Mouse (Mus musculus) limb, embryonic 15.5 days (tissue): ENCODE data around the gene Draxin. TPM values are rescaled to one million over a fixed set of nuclear protein-coding genes. Genes with fewer than 3 reads are reported as not detected.

Source experiments
- ATAC-seq: fragments of 200-750 bp; cut with Nextera tagmentation; 2 replicates; pipeline ENCODE4 v1.8.0; 2017; ENCODE audit warnings: low read depth, moderate TSS enrichment; ENCODE audit not compliant: insufficient number of reproducible peaks, low FRiP score, low TSS enrichment
- H3K27ac ChIP-seq: fragments of 300-500 bp; sonication (generic); 2 replicates; pipeline ENCODE4 v1.5.1; 2015; ENCODE audit warnings: moderate library complexity, mild to moderate bottlenecking, inconsistent platforms
- H3K27me3 ChIP-seq: fragments of 300-500 bp; sonication (generic); 2 replicates; pipeline ENCODE4 v1.6.1; 2015; ENCODE audit warnings: inconsistent platforms
- H3K36me3 ChIP-seq: fragments of 300-500 bp; sonication (generic); 2 replicates; pipeline ENCODE4 v1.6.1; 2015; ENCODE audit warnings: inconsistent platforms
- H3K4me1 ChIP-seq: fragments of 300-500 bp; sonication (generic); 2 replicates; pipeline ENCODE4 v1.6.1; 2015; ENCODE audit warnings: inconsistent platforms
- H3K4me2 ChIP-seq: fragments of 300-500 bp; sonication (generic); 2 replicates; pipeline ENCODE4 v1.6.1; 2015; ENCODE audit warnings: mild to moderate bottlenecking, inconsistent platforms
- H3K4me3 ChIP-seq: fragments of 300-500 bp; sonication (generic); 2 replicates; pipeline ENCODE4 v1.5.1; 2015; ENCODE audit warnings: mild to moderate bottlenecking, inconsistent platforms
- H3K9ac ChIP-seq: fragments of 300-500 bp; sonication (generic); 2 replicates; pipeline ENCODE4 v1.6.1; 2015; ENCODE audit warnings: inconsistent platforms
- H3K9me3 ChIP-seq: fragments of 300-500 bp; sonication (generic); 2 replicates; pipeline ENCODE4 v1.6.1; 2016; ENCODE audit warnings: inconsistent platforms
- WGBS: fragments of 180-500 bp; shearing (Covaris S2); methylation state at CpG from one replicate; pipeline ENCODE4 v1.1.7; 2015; 5-methylcytosine and 5-hydroxymethylcytosine counted together
- polyA plus RNA-seq: library from polyadenylated mRNA; unstranded; fragments of >200 nt; fragmentation: Nextera tagmentation; extraction: Ambion mirVana; gene quantifications from 2 replicates; pipeline ENCODE4 v1.2.1, GENCODE M21; 2015

The Draxin gene
- polyA plus RNA-seq, 1 experiment from 2014 or later, result 0.29 TPM

DNA sequence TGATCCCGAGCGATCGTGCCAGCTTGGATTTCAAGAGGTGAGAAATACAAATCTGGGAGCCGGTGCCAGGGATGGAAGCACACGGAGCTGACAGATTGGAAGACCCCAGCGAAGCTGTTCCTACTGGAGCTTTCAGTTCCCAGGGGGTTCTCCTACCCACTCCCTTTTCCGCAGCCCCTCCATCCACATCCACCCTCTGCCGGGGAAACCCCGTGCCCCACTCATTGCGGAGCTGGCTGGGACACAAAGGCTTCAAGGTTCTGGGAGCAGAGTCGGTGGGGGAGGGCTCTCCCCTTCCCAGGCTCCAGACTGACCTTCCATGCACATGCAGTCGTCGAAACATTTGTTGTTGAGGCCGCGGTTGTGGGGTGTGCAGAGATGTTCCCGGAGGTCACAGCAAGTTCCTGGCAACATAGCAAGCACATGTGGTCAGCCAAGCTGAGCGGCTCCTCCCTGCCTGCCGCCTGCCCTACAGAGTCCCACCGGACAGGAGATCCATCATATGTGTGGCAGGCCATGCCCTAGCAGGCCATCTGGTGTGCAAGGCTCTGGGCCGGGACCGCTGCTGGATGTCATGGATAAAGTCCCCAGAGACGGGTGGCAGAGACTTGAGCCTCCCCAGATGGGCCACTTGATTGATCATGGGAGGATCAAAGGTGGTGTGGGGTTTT lies 22.7 kb downstream of the Draxin start:
- H3K4me3 ChIP-seq, result no peak overlapping the region
- no peaks in the 10 kb centered on the region for H3K9me3 ChIP-seq
- H3K27me3 ChIP-seq, result no peaks in the 10 kb centered on the region
- ATAC-seq, result no peak
- no peak overlapping the region for H3K27ac ChIP-seq
- 32% methylated on average over 22 of the region's 22 CpGs for WGBS
- H3K36me3 ChIP-seq, result no peaks in the 10 kb centered on the region
- peaks cover 10% of the 10 kb centered on the region for H3K4me1 ChIP-seq
- H3K9ac ChIP-seq, result 0 out of 2 replicates have a peak overlapping the region, but pooled peaks have one; percentile 17
- H3K4me2 ChIP-seq, result 0 out of 2 replicates have a peak overlapping the region, but pooled peaks have one; percentile 20

GRCm38 (mm10) chr4:148104146-148104545 lies 26.4 kb downstream of the Draxin start:
- Histone ChIP-seq H3K27me3 (no peaks in the 10 kb centered on the region), H3K4me1 (peaks cover 18% of the 10 kb centered on the region), H3K4me3 (no peak overlapping the region), H3K9me3 (no peaks in the 10 kb centered on the region), H3K4me2 (no peak overlapping the region), H3K9ac (no peak overlapping the region), H3K36me3 (no peaks in the 10 kb centered on the region), H3K27ac (no peak overlapping the region)
- ATAC-seq, result no peak
- WGBS, result 80% methylated on average over 3 of the region's 3 CpGs

- ATAC-seq, result peak; percentile 62; the same call in 1 of the 2 replicates
- no peaks in the 10 kb centered on the region for H3K27me3 ChIP-seq
- H3K36me3 ChIP-seq, result no peaks in the 10 kb centered on the region
- peaks cover 8% of the 10 kb centered on the region for H3K4me1 ChIP-seq
- H3K4me2 ChIP-seq, result peak overlapping the region; percentile 52
- H3K27ac ChIP-seq, result no peak overlapping the region
- no peak overlapping the region for H3K9ac ChIP-seq
- H3K9me3 ChIP-seq, result no peaks in the 10 kb centered on the region
- 25% methylated on average over 29 of the region's 29 CpGs for WGBS
- H3K4me3 ChIP-seq, result peak overlapping the region; percentile 24
Measured at GRCm38 (mm10) chr4:148101801-148102527, 28.5 kb downstream of the Draxin start.

GRCm38 (mm10) chr4:148098666-148099065 lies 31.8 kb downstream of the Draxin start:
- ATAC-seq, result no peak
- WGBS, result 73% methylated on average over 3 of the region's 3 CpGs
- no peak overlapping the region for H3K9ac ChIP-seq
- no peak overlapping the region for H3K27ac ChIP-seq
- no peaks in the 10 kb centered on the region for H3K27me3 ChIP-seq
- no peaks in the 10 kb centered on the region for H3K9me3 ChIP-seq
- H3K36me3 ChIP-seq, result no peaks in the 10 kb centered on the region
- peaks cover 8% of the 10 kb centered on the region for H3K4me1 ChIP-seq
- H3K4me3 ChIP-seq, result no peak overlapping the region
- no peak overlapping the region for H3K4me2 ChIP-seq

- Histone ChIP-seq H3K27me3 (no peaks in the 10 kb centered on the region), H3K9ac (no peak overlapping the region), H3K9me3 (no peaks in the 10 kb centered on the region), H3K4me1 (peaks cover 8% of the 10 kb centered on the region), H3K36me3 (no peaks in the 10 kb centered on the region), H3K4me2 (no peak overlapping the region), H3K27ac (no peak overlapping the region), H3K4me3 (no peak overlapping the region)
- no peak for ATAC-seq
- WGBS, result 82% methylated on average over 2 of the region's 2 CpGs
Measured at GRCm38 (mm10) chr4:148097936-148098335, 32.6 kb downstream of the Draxin start.

DNA sequence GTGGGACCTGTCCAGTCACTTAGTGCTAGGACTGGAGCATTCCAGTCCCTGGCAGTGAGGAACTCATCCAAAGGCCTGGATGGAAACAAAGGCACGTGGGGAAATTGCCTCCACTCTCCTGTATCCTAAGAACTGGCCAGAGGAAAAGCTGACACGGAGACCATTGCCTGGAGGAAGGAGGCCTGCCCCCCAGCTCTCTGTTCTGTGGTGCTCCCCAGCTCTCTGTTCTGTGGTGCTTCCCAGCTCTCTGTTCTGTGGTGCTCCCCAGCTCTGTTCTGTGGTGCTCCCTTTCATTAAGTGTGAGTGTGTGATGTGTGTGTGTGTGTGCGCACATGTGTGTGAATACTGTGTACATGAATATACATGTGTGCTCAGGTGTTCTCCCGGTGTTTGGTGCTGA lies 35.4 kb downstream of the Draxin start:
- no peak for ATAC-seq
- no peaks in the 10 kb centered on the region for H3K4me1 ChIP-seq
- no peak overlapping the region for H3K4me2 ChIP-seq
- H3K4me3 ChIP-seq, result no peak overlapping the region
- no peaks in the 10 kb centered on the region for H3K9me3 ChIP-seq
- no peak overlapping the region for H3K9ac ChIP-seq
- H3K27me3 ChIP-seq, result no peaks in the 10 kb centered on the region
- WGBS, result 70% methylated on average over 4 of the region's 4 CpGs
- H3K27ac ChIP-seq, result no peak overlapping the region
- no peaks in the 10 kb centered on the region for H3K36me3 ChIP-seq

DNA sequence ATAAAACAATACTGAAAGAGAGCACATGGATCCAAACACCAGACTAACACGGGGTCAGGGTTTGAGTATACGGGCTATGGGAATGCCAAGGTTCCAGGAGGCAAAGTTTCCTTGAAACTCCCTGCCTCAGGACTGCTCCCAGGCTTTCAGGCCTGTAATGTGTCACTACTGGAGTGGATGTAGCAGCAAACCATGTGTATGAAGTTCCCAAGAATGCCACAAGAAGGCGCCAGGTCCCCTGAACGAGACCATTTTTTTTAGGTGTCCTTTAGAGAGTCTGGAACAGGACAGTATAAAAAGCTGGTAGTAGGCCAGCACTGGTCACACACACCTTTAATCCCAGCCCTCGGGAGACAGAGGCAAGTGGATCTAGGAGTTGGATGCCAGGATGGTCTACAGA lies 36.3 kb downstream of the Draxin start:
- Histone ChIP-seq H3K9ac (no peak overlapping the region), H3K4me1 (no peaks in the 10 kb centered on the region), H3K4me2 (no peak overlapping the region), H3K27me3 (no peaks in the 10 kb centered on the region), H3K9me3 (no peaks in the 10 kb centered on the region), H3K4me3 (no peak overlapping the region), H3K27ac (no peak overlapping the region), H3K36me3 (no peaks in the 10 kb centered on the region)
- no peak for ATAC-seq
- WGBS, result 82% methylated on average over 5 of the region's 5 CpGs

DNA sequence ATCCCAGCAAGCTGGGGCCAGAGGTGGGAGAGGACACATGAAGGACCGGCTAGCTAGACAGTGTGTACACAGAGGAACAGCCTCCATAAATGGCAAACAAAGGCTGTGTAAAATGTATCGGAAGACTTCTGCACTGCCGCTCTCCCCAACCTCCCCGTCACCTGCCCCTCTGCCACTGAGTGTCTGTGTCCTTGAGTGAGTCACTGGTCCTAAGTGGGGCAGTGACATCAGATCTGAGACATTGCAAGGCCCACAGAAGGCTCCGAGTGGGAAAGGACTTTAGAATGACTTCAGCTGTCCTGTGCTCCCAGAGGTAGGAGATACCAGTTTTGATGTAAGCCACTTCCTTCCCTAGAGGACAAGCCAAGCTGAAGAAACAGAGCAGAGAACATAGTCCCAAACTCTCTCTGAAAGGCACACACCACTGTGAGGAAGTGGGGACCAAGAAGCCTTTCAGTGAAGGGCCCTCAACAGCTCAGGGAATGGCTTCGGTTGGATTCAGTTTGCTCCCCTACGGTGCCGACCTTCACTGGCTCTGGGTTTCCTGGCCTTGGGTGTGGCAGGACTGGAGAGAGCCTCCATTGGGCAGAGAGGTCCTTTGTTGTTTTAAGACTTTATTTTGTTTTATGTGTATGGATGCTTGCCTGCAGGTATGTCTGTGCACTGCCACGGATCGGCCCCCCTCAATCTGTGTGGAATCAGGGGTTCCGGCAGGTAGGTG lies 37.8 kb downstream of the Draxin start:
- no peaks in the 10 kb centered on the region for H3K9me3 ChIP-seq
- H3K36me3 ChIP-seq, result no peaks in the 10 kb centered on the region
- no peaks in the 10 kb centered on the region for H3K27me3 ChIP-seq
- H3K9ac ChIP-seq, result no peak overlapping the region
- WGBS, result 88% methylated on average over 11 of the region's 11 CpGs
- no peak for ATAC-seq
- no peak overlapping the region for H3K27ac ChIP-seq
- no peak overlapping the region for H3K4me2 ChIP-seq
- no peak overlapping the region for H3K4me3 ChIP-seq
- H3K4me1 ChIP-seq, result peaks cover 5% of the 10 kb centered on the region

DNA sequence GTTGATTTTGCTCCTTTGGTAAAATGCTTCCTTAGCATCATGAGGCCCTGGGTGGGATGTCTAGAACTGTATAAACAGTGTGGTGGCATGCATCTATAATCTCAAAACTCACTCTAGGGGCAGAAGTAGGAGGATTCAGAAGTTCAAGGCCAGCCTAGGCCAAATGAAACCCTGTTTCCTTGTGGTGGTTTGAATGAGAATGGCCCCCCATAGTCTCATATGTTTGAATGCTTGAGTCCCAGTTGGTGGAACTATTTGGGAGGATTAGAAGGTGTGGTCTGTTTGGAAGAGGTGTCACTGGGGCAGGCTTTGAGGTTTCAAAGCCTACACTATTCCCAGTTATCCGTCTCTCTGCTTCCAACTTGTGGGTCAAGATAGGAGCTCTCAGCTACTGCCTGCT lies 39.3 kb downstream of the Draxin start:
- no peak overlapping the region for H3K9ac ChIP-seq
- WGBS, result 82% methylated on average over 1 of the region's 1 CpGs
- H3K36me3 ChIP-seq, result no peaks in the 10 kb centered on the region
- H3K4me2 ChIP-seq, result no peak overlapping the region
- H3K27ac ChIP-seq, result no peak overlapping the region
- no peaks in the 10 kb centered on the region for H3K9me3 ChIP-seq
- peaks cover 20% of the 10 kb centered on the region for H3K4me1 ChIP-seq
- H3K27me3 ChIP-seq, result no peaks in the 10 kb centered on the region
- no peak for ATAC-seq
- H3K4me3 ChIP-seq, result no peak overlapping the region

DNA sequence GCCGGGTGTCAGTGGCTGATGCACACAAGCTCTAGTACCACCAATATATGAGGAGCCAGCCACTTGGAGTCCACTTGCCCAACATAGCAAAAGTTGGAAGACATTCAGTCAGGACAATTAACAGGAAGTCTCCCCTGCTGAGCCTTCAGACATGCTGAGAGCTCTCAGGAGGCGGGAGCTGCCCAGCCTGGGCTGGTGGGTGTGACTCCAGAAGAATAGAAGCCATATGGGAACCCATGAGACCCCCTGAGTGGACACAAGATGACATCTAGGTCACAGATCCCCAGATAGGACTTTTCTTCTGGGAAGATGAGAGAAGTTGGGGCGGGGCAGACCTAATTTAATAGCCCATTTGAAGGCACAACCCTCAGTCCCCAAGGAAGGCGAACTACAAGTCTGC lies 41.3 kb downstream of the Draxin start:
- 69% methylated on average over 4 of the region's 4 CpGs for WGBS
- Histone ChIP-seq H3K4me3 (no peak overlapping the region), H3K4me2 (no peak overlapping the region), H3K27ac (no peak overlapping the region), H3K9me3 (no peaks in the 10 kb centered on the region), H3K27me3 (no peaks in the 10 kb centered on the region), H3K9ac (no peak overlapping the region), H3K36me3 (no peaks in the 10 kb centered on the region), H3K4me1 (peaks cover 35% of the 10 kb centered on the region)
- no peak for ATAC-seq

DNA sequence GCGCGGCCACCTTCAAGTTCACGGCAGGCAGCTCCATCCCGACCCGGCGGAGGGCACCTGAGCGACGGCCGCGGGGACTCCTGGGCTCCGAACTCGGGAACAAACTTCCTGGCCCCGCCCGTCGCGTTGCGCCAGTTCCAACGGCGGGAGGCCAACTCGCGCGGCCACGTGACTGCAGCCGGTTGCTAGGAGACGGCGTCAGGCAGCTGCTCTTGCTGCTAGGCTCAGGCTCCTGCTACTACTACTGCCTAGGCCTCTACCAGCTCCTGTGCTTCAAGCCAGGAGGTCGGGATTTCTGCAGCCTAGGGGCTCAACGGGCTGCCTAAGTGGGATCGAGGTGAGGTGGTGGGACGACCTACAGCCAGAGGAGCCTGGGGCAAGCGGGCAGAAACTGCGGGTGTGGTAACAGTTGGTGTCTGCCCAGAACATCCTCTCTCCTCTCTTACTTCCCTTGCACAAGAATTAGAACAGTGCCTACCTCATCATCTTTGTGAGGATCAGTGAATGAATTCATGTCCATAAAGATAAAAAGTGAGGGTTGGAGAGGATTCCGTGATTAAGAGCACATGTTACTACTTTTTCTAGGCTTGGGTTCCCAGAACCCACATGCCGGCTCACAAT lies 42.5 kb downstream of the Draxin start, which contains the start of gene Agtrap:
Gene Agtrap, minus strand, starts transcription at position 125 of the 621 bp plus-strand sequence.
- WGBS, result 4% methylated on average over 34 of the region's 34 CpGs
- Histone ChIP-seq H3K4me2 (peak within 1 kb of the TSS; percentile 77), H3K9me3 (no peaks in the 10 kb centered on the region), H3K9ac (peak within 1 kb of the TSS; percentile 76), H3K4me1 (peaks cover 45% of the 10 kb centered on the region), H3K27me3 (no peaks in the 10 kb centered on the region), H3K36me3 (no peaks in the 10 kb centered on the region), H3K27ac (peak within 1 kb of the TSS; percentile 64), H3K4me3 (peak within 1 kb of the TSS; percentile 83)
- peak; percentile 83 for ATAC-seq
